Mouse (Mus musculus) embryo, embryonic 11.5 days (tissue): ENCODE results near the gene Tspan11.
A peak's percentile ranks its signal among the peaks of the same experiment; 100 is the strongest.

Experiments
- DNase-seq: peaks from one replicate; pipeline ENCODE4 v3.0.0-alpha.2; 2012; ENCODE audit warnings: low read depth, low spot score

Tspan11 gene

DNA sequence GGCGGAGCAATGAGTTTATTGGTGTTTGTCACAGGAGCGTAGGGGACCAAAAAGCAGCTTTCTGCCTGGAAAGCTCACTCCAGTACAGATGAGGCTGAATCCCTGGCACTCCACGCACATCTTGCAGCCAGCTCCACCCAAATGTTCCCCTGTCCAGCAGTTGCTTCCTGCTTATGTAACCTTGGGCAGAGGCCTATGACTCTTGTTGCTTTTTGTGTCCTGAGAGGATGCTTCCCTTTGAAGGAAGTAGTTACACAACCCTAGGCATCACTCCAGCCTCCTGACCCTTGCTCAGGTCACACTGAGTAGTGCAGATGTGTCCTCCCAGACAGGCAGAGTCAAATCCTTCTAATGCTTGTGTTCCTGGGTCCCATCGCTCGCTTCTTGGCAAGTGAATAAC, 46.5 kb downstream of the Tspan11 start:
- no peak for DNase-seq

DNA sequence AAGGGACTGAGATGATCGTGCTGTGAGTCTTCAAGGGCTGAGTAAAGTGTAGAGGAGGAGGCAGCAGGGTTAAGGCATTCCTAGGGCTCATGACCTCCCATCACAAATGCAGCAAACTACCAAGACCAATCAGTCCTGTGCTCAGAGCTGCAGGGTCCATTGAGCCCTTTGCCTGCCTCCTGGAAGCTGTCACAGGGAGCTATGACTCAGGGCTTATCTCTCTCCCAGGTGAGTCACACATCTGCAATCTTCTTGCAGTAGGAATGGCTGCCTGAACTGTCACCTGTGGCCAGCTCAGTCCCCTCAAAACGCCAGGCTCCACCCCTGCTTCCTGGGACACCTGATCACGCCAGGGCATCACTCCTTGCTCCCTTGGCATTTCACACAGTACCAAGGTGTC, 47.7 kb downstream of the Tspan11 start:
- DNase-seq, result no peak

DNA sequence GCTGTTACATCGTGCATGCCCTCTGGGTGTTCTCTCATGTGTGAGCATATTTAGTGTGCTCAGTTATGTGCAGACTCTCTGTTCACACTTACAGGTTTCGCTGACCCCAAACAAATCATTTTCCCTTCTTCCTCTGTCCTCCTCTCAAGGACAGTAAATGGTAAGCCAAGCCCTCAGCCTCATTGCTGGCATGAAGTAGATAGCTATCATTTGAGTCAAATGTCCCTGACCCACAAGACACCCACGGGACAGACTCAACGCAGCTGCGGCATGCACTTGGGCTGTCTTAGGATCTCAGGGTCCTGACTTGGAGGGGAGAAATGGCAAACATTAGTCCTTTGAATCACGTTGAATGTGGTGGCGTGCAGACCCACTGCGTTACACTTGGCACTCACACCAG, 55.0 kb downstream of the Tspan11 start:
- no peak for DNase-seq

DNA sequence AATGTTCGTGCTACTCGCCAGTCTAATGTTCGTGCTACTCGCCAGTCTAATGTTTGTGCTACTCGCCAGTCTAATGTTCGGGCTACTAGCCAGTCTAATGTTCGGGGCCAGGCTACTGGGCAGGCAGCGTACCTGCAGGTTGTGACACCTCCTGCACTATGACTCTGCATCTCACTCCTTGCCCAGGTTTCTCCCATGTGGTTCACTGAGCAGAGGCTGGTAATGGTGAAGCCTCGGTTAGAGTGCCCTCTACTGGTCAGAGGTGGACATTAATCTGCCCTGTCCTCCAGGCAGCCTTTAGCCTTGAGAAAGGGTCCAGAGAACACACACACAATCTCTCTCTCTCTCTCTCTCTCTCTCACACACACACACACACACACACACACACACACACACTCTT, 58.3 kb downstream of the Tspan11 start:
- peak; percentile 64 for DNase-seq

DNA sequence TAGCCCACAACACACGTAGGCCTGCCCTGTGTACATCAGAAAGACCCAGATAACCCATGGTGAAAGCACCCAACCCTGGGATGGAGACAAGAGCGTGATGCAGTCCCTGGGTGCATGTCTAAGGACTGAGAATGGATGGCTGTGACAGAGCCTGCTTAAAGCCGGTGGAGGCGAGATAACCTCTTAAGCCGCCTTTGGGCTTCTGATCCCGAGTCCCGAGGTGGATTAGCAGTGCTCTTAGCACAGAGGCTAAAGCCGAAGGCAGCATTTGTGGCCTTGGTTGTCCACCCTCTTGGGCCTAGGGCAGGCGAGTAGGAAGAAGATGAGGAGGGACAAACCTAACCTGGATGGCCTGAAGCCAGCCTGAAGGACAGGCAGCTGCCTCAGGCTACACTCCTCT, 61.3 kb downstream of the Tspan11 start:
- no peak for DNase-seq

DNA sequence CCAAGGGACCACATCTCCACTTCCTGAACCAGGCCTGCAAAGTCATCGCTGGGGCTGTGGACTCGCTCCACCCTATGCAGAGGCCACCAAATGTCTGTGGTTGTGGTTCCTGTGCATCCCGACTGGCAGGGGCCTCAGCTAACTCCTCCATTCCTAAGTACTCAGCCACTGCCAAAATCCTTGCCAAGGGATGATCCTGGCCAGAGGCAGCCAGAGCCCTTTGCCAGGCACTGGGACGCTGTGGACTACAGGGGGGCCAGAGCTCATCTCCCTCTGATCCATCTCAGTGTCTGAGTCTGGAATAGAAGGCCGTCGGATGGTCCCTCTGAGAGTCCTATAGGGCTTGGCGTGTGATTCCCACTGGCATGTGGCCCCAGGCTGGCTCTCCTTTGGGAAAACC, 62.5 kb downstream of the Tspan11 start:
- no peak for DNase-seq

DNA sequence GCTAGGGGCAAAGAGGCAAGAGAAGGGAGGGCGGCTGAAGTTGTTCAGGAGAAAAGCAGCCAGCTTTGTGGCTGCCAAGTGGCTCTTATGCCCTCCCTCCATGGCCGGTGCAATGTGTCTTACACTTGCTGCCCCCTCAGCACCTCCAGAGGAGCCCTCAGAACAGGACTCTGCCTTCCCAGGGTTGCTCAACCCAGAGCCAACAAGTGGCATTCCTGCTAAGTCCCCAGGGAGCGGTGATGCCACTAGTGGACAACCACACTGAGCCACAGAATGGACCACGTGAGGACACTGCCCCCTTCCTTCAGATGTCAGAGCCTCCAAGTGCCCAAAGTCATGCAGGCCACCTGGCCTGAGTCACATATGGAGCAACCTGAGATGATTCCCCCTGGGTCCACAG, 65.7 kb downstream of the Tspan11 start:
- DNase-seq, result no peak

DNA sequence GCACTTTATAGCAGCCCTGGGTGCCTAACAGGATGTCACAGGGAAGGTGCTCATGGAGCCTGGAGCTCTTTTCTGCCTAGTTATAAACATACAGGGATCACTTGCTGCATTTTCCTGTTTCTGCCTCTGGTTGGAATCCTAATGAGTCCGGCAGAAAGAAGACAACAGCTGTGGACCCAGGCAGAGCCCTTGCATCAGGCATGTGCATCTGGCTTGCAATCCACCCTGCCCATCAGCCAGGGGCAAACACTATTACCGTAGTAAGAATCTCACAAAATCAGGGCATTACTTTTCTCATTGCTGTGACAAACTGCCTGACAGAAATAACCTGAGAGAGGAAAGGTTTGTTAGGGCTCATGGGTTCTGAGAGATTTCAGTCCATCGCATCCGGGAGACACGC, 68.8 kb downstream of the Tspan11 start:
- DNase-seq, result no peak

DNA sequence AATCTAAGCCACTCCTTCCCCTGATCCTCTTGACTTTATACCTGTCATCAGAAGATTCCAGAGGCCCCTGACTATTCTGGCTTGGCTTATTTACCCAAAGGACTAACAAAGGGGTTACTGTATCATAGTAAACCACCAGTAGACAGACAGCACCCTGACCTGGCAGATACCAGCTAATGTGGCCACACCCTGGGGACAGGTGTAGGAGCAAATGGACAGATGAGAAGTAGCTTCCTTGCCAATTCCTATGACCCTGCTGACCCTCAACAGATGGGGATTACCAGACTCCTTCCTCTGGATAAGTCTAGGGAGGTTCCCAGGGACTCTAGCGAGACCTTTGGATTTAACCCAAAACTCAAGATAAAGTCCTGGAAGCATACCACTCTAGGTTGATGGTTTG, 72.8 kb downstream of the Tspan11 start:
- no peak for DNase-seq

DNA sequence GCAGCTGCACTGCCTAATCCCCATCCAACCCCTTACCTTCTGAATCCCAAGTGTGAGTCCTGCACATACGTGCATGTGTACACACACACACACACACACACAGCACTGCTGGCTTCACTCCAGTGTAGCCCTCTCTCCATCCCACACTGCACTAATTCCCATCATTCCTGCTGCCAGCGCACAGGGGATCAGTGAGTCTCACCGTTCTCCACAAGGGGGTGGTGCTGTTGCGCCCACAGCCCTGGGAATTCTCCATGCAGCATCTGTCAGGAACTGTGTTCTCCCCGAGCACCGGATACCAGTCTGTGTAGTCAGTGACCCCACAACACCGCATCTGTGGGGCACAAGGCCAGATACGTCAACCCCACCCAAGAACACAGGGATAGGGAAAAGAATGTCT, 78.1 kb downstream of the Tspan11 start:
- no peak for DNase-seq

DNA sequence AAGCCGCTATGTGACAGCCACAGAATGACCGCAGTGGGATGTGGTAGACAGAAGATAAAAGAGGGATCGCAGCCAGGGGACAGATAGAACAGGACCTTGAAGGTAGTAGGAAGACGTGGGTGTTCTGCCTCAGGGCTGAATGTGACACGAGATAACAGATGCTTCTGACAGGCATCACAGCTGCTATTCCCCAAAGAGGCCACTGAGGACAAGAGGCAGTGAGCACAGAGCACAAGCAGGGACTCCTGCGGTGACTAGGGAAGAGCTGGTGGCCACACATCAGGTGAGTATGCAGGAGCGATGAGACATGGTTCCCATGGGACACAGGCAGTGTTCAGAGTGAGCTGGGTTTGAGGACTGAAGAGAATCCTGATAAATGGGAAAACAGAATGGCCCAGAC, 82.3 kb downstream of the Tspan11 start:
- no peak for DNase-seq

DNA sequence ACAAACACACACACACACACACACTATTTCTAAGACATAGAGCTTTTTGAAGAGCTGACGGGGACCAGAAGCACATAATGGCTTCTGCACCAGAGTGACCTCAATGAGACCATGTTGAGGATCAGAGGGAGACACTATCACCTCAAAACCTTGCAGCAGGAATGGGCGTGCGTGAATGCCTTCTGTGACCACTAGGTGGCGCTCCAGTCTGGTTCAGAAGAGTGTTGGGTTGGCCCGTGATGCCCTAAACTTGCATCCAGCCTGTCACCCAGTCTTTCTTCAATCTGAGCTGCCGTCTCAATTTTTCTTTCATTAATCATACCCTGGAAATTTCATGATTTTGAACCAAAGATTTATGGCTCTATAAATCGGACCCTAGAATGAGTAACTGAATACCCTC, 82.7 kb downstream of the Tspan11 start:
- peak; percentile 67 for DNase-seq

DNA sequence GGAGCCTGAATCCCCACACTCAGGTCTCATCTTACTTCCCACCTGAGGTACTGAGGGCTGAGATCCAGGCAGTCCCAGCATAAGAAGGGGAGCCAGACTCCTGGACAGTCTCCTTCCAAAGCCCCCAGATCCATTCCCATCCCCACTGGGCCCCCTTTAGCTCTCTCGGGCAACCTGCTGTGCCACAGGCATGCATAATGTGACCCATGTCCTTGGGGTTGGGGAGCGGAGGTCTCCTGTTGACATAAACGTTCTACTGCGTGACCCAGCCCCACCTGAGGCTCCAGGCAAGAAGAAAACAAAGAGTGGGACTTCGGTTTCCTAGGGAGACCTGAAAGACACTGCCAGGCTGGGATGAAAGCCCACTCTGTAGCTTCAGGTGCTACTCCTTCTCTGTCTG, 83.5 kb downstream of the Tspan11 start:
- no peak for DNase-seq

DNA sequence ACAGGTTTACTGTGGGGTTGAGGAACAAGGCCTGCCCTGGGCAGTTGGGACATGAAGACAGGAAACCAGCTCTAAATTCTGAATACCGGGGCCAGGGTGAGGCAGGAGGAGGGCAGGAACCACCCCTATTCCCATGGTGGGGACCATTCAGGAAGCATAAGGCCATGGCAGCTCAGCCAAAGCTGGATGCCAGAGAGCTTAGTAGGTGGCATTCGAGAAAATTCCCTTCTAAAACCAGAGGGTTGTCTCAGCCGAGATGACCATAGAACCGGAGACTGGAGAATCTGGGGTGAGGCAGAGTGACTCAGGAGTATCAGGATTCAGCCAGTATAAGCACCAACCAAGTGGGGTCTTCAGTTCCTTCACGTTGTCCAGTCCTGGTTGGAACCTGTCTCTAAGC, 84.5 kb downstream of the Tspan11 start:
- no peak for DNase-seq

DNA sequence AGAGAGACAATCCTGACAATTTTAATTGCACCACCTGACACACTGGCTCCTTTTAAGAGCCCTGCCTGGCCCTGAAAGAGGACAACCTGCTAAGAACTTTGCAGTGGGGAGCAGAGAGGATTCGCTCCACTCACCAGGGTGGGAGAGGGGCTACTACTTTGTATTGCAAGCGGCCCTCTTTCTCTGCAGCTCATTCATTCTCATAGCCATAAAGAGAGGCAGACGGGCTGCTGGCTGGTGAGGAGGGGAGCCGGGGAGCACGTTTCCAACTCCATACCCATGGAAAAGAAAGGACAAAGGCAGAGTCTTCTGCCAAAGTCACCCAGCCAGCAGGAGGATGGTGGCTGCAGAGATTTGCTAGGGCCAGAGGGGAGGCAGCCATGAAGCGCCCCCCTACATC, 86.2 kb downstream of the Tspan11 start:
- DNase-seq, result no peak

DNA sequence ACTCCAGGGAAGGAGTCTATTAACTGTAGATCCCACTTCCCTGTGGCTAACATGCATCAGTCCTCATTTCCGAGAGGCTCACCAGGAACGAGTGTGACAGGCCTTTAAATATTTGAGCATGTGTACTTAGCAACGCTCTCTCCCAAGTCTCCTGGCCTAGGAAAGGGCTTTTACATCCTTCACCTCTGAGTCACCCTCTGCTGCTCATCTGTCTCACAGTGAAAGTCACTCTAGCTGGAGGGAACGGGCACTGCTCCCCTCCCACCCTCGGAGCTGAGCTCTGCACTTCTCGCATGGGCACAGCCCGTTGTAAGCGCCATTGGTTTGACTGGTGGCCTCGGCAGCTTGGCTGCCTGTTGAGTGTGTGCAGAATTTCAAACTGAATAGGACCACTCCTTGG, 86.6 kb downstream of the Tspan11 start:
- peak; percentile 13 for DNase-seq

DNA sequence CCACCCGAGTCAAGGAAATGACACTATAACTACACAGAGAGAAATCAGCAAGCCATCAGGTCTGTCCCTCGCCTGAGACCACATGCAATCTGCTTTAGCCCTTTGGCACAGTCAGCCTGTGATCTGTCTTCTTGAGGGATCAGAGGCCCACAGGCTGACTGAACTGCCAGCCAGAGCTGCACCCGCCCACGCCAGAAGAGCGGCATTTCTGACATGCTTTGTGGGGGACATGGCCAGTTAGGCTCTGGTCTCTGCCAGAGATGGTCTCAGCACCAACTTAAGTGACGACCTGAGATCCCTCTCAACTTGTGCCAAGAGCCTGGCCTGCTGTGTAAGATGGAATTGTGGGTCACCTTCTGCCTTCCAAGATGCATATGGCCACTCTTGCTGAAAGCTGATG, 89.3 kb downstream of the Tspan11 start:
- no peak for DNase-seq

DNA sequence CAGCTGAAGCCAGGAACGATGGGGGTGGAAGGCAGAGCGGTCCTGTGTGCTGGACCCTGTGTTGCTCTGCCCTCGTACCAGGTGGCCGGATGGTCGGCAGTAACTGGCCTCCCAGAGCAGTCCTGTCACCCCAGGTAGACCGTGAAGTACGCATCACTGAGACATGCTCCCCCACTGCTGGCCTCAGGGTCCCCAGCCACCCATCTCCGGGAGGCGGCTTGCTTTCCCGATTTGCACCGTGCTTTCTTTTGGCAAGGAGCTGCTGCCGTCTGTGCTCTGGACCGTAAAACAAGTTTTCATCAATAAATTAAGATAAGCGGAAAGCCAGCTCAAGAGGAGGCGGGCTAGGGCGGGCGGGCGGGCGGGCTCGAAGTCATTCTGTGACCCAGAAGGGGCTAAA, 91.6 kb downstream of the Tspan11 start:
- no peak for DNase-seq

DNA sequence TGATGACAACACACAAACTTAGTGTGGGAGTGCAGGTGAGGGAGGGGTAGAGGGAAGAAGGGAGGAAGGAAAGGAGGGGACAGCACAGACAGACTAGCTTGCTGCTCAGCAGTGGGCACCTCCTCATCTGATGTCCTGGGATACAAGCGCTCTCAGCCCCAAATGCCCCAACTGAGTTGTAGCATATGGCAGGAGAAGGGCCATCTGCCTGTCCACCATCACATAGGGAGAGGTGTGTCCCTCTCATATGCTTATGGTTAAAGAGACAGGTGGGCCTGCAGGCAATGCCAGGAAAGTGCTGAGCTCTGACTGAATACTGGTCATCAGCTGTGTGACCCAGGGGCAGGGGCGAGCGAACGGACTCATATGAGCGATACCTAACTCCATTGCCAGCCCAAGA, 92.4 kb downstream of the Tspan11 start:
- DNase-seq, result no peak

DNA sequence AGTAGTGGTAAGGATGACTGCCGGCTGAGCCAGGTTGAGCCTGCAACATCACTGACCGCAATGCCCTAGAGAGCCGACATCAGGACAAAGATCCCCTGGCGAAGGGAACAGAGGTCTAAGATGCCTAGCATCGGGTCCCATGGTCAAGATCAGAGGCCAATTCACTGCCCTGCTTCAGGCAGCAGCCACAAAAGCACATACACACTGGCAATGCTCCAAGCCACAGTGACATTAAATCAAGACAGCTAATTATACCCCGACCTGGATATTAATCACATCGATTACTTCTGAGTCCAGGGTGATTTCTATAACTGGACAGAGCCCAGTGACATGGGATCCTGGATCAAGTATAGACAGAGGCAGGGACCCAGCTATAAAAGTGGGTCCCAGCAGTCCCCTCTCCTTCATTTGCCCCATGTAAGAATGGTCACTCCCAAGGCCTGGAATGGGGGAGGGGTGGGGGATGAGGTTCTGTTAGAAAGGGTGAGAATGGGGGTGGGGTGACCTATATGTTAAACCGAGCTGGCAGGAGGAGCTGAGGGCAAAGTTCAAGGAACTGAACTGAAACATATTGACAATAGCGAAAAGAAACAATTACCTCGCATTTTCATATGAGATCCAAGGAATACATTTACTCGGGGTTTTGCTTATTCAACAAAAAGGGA, 93.1 kb downstream of the Tspan11 start:
- no peak for DNase-seq

DNA sequence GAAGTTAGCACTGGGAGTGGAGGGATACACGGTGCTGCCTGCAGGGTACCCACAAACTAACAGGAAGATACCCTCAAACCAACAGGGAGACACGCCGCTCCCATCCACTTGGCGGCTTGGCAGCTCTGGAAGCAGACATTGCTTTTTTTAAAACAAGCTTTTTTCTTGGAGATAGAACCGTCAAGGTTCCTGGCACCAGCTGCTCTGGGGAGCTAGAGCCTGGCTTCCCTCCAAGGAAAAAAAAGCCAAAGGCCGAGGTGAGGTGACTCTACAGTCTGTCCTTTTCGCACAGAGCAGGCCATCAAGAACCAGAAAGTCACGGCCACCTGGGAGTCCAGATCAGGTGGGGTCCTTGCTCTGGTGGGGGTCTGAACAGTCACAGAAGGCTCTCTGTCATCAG, 93.8 kb downstream of the Tspan11 start:
- no peak for DNase-seq

DNA sequence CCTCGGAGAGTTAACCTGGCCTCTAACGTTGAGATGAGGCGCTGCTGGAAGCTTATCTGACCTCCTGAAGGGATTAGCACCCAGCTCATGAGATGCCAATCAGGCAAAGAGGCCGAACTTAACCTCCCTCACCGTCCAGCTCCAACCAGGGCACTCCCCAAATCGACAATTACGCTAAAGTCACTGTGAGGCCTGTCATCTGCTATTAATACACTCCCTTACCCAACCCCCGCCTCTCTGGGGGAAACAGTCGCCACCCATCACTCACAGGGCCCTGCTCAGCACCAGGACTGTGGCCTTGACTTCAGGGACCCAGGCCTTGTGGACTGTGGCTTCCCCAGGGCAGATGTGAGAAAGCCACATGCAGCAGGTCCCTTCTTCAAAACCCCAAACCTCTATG, 99.0 kb downstream of the Tspan11 start:
- DNase-seq, result no peak

DNA sequence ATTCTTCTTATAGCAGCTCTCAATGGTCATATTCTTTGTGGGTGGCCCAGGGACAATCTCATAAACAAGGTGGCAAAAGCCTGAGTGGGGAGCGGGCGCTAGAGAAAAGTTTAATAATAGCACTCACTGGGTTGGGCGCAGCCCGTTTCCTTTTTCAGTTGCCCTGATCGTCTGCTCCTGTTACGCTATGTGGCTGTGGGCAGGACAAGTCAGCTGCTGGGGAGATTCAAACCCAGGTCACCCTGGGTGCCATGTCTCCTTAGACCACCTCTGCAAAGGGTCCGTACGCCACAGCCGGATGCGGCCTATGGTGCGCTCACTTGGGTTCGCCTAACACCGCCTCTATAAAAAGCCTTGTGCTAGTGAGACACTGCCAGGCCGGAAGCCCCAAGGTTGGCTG, 100.0 kb downstream of the Tspan11 start:
- no peak for DNase-seq

DNA sequence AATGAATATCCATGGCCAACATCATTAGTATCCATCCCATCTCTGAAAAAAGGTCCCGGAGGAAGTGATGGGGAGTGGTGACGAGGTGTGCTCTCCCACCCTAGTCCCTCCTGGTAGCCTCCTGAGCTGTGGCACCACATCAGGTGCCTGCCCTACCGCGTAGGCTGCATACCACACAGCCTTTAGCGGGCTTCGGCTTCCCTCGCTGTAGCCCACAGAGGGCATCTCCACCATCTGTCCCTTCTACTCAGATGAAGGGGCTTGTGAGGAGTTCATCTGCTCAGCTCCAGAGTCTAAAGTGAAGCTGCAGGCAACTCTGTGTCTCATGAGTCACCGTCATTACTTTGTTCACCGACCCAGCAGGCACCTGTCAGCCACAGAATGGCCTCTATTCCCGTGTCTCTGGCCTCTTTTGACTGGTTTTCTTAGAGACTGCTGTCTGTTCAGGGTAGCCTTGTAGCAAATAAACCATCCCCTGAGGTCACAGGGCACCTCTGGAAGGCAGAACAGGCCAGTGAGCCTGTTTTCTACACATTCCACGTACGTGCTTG, 101.6 kb downstream of the Tspan11 start:
- DNase-seq, result no peak
